Mouse (Mus musculus): ENCODE data around the gene Olfr1360.

DNA sequence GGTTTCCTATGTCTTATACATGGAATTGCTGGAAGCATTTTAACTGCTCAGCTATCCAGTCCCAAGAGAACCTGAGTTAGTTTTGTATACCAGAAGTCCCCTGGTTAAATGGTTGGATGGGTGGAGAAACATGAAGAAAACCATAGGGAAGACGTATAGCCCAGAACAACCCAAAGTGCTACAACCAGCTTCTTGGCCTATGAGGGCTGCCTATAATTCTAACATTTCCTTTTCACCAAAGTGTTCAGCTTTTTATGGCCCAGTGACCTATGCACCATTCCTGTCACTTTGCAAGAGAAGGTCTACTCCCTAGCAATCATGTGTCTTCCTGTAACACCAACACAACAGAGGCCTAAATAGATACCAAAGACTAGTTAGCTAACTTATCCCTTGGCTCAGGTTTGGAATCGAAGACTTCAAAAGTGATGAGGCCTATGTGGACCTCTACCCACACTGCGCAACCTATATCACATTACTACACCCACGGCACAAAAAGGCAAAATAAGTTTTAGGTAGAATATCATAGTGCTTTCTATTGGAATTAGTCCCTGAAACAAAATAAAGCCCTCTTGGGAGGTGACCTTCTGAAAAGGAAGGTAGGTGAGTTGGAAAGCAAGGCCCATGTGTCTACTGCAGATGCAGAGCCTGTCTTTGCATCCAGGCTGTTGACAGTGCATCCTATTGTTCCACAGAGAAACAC lies 41.3 kb upstream of the Olfr1360 start:
- TF ChIP-seq CTCF (IDR thresholded peaks at IDR 0.05; ENCODE audit: extremely low read depth, insufficient read length, insufficient replicate concordance, low read depth, low read length) = no peak
- no peak for TF ChIP-seq POLR2A (IDR thresholded peaks at IDR 0.05; ENCODE audit: low read depth, low read length)
